Mouse (Mus musculus) granulocyte monocyte progenitor cell, adult 5-6 weeks (primary cell): Measurements from ENCODE around the gene Bloc1s5. TPM values are rescaled to one million over a fixed set of nuclear protein-coding genes. Genes with fewer than 3 reads are reported as not detected.
"Not testable (repeated sequence)": the region's sequence is repeated elsewhere in the genome, so short reads cannot be mapped to it uniquely, and the experiment has no call there.

Experiments
- ATAC-seq: replicated peaks from 2 replicates; pipeline ENCODE4 v1.8.0; 2016; ENCODE audit warnings: mild to moderate bottlenecking, moderate TSS enrichment, inconsistent platforms; ENCODE audit not compliant: poor library complexity, severe bottlenecking
- total RNA-seq, 2 experiments: library from RNA; stranded (forward) in 1 of 2; stranded (reverse) in 1 of 2; fragments of 200-712, 200-1000 nt in 1 of 2; fragments of >200 nt in 1 of 2; fragmentation: Nextera tagmentation in 1 of 2; gene quantifications; 2 replicates each; pipeline ENCODE4 v1.2.3; 2014 to 2017

The Bloc1s5 gene
- total RNA-seq, 2 experiments from 2014 or later, result 6.1 to 7.9 TPM

DNA sequence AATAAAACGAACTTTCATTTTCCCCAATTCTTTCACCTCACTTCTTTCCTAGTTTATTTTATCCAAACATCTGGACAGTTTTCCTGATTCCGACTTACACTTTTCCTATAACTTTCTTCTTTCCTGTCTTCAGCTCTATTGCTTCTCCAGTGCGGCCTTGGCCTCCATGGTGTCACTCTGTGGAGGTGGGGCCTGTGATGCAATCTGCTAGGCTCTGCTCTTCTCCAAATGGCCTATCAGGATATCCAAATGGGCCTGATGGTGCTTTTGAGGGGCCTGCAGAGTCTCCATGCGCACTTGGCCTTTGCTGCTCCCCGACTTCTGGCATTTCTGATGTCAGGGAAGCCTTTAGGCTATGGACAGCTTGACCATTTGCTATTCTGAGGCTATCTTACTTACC lies 11.6 kb downstream of the Bloc1s5 start:
- ATAC-seq, result no peak

DNA sequence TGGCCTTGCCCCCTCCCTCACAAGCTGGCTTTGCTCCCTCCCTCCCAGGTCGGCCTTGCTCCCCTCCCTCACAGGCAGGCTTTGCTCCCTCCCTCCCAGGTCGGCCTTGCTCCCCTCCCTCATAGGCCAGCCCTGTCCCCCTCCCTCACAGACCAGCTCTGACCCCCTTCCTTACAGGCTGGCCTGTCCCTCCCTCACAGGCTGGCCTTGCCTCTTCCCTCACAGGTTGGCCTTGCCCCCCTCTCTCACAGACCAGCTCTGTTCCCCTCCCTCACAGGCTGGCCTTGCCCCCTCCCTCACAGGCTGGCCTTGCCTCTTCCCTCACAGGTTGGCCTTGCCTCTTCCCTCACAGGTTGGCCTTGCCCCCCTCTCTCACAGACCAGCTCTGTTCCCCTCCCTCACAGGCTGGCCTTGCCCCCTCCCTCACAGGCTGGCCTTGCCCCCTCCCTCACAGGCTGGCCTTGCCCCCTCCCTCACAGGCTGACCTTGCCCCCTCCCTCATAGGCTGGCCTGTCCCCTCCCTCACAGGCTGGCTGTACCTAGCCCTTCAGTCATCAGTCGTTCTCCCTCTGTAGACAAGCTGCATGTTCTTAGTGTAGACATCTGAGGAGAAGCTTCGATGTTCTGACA lies 16.8 kb downstream of the Bloc1s5 start:
- ATAC-seq, result not testable (repeated sequence)

DNA sequence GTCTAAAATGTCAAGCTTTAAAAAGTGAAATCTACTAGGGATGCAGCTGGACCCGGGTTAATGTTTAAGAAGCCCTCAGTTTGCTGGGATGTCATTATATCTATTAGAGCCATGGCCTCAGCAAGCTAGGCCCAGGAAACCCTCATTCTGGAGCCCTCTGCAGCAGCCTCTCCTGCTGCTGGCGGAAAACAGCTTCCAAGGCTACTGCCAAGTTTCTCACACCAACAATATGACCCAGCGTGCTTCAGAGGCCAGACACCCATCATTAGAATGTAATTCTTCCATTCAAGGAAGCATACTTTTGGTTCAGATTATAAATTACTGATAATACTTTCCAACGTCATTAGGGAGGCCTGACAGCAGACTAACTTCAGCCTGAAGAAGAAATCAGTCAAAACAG lies 18.0 kb downstream of the Bloc1s5 start:
- no peak for ATAC-seq

DNA sequence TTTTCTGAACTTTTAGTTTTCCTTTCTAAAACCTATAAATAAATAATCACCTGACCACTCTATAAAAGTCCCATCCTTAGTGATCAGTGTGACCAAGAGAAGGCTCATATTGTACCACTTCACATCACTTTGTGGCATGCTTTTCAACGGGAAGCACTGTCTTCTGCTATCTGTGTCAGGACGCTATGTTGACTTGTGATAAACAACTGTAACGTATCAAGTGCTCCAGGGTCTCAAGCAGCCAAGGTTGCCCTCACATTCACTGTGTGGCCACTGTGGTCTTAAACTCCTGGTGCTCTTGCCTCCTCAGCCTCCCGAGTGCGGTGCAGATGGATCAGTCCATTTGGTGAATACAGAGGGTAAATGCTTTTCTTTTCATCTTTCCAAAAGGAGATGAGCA lies 19.3 kb downstream of the Bloc1s5 start:
- no peak for ATAC-seq

DNA sequence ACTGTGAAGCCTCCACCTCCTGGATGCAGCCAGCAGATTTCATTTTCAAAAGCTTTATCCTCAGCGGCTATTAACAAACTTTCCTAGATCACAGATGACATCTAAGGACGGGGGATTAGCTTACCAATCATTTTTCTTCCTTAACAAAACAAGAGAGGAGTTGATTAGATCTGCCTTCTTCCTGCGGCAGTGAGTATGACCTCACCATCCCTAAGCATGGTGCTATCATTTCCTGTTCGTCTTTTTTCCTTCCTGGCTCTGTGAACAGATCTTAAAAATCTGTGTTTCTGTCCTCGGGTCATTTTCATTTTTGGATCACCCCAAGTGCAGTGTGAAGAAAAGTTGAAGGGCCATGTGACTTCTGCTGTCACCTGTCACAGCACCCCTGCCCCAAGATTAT lies 20.6 kb downstream of the Bloc1s5 start:
- no peak for ATAC-seq

DNA sequence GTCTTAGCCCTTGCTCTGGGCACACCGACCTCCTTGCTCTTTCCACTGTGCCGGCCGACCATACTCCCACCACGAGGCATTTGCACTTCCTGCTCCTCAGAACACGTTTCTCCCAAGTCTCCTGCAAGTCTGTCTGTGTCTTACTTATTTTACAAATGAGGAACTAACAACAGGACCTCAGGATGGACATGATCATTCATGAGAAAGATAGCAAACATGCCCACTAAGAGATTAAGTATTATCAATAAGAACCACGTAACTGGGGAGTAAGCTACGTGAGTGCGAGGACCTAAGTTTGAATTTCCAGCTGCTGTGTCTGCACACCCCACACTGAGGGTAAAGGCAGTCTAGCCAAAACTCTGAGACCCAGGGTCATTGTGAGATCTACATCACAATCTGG lies 21.3 kb downstream of the Bloc1s5 start:
- ATAC-seq, result no peak

DNA sequence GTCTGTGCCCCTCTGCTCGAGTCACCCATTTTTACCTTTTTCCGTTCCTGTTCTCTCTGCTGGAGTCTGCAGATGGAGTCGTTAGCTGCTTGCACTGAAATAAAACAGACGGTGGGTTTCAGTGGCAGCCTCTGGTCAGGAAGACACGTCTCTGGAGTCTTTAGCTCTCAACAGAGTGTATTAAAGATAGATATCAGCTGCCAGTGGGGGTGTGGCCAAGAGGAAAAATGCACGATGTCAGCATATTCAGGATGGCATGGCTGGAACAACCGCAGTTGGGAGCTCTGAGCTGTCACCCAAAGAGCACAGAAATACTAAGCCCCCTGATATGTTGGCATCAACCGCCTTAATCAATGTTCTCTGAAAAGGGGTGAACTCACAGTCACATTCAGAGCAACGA lies 22.3 kb downstream of the Bloc1s5 start:
- ATAC-seq, result no peak

DNA sequence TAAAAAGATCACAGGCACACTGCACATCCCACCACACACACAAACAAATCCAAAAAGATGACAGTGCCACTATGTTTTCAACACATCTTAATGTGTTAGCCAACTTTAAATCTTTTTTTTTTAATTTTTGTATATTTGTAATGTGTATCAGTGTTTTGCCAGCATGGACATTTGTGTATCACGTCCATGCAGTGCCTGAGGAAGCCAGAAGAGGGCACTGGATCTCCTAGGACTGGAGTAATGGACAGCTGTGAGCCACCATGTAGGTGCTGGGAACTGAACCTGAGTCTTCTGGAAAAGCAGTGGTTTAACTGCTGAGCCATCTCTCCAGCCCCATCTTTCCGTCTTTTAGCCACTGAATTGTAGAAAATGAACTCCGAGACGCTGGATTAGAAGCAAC lies 22.7 kb downstream of the Bloc1s5 start:
- ATAC-seq, result no peak

DNA sequence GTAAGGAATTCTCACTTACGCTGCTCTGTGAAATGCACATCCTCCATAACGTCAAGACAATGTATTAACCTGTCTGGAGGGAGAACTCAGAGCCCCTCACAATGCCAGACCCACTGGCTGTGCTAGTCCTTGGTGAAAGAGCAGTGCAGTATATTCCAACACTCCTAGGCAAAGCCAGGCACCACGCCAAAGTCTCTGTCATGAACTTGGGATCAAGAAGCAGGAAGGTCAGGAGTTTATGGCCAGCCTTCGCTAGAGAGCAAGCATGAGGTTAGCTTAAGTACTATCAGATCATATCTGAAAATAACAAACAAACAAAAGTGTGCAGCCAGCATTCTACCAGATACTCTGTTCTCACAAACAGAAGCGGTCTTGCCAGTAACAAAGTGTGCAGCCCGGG lies 24.6 kb downstream of the Bloc1s5 start:
- ATAC-seq, result no peak

DNA sequence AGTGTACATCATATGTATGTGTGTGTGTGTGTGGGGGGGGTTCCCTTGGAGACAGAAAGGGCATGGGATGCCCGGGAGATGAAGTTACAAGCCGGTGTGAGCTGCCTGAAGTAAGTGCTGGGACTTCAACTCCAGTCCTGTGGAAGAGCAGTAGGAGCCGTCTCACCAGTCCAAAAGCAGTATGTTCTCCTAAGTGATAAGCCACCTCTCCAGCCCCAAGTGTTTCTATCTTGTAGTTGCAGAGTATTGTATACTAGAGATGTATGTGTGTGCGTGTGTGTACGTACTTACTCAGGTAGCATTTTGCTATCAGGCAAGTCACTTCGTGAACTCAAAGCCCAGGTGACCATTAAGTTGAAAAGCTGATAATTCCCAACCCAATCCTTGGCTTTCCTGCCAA lies 27.8 kb downstream of the Bloc1s5 start:
- no peak for ATAC-seq

DNA sequence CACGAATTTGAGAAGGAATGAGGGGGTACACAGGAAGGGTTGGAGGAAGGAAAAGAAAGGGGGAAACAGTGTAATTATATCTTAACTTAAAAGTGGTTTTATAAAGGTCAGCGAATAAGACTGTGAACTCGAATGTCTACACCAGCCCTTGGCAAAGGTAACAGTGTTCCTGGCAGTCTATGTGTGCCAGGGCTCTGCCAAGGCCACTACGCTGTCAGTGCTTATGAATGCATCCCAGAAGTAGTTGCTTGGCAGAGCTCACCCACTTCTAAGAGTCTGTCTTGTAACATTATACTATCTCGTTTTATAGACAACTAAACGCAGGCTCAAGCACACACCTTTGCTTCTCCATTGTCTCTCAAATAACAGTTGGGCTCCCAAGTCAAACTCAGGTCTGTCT lies 29.6 kb downstream of the Bloc1s5 start:
- ATAC-seq, result no peak

DNA sequence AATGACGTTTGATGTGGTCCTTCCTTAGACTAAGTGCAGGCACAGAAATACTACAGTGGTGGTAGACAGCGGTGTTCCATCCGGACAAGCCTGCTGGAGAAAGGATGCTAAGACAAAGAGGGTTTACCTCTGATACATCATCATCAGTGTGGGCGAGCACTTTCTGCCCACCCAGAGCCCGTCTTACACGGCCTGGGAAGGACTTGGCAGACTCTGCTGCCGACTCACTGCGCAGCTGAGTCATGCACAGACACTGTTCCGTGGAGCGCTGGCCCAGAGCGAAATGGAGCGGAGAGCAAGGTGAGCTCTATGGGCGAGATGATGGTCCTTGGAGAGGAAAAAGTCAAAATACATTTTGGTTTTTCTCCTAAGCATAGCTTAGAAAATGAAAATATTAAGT lies 31.9 kb downstream of the Bloc1s5 start:
- no peak for ATAC-seq

DNA sequence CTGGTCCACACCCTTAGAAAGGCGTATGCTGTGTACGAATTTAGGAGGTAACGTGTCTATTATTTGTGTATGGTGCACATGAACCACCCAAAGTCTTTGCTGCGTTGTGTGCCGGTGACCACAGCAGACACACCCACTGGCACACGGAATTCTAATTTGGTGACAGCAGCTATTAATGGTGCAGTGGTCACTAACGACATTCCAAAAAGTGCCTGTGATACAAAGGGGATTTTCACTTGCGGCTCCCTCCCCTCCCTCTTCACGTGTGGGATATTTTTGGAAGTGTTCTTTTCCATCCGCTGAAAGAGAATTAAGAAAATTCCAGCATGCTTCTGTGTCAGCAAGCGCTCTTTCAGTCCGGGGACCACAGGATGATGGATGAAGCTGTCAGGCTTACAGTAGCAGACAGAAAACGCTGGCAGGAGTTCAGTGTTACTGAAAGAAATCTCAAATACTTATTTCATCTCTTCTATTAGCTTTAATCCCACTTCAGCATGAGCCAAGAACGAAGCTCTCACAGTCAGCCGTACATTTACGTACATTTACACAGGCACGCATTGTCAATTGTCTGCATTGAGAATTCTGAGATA lies 32.6 kb downstream of the Bloc1s5 start:
- no peak for ATAC-seq

DNA sequence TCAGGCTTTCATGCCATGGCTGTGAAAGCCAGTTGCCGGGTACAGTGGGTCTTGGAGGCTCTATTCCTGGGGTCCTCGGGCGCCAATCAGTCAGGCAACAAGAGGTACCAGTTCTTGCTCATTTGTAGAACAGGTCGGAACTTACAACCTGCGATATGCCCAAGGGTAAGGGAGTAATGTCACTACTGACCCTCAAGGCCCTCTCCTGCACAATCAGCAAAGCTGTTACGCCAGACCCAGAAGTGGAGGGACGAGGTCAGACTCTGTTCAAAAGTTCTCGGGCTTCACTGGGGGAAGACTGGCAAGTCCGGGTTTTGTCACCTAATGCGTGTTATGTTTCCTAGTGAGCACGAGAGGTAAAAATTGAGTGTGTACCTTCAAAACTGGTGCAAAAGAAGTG lies 34.1 kb downstream of the Bloc1s5 start:
- ATAC-seq, result no peak

DNA sequence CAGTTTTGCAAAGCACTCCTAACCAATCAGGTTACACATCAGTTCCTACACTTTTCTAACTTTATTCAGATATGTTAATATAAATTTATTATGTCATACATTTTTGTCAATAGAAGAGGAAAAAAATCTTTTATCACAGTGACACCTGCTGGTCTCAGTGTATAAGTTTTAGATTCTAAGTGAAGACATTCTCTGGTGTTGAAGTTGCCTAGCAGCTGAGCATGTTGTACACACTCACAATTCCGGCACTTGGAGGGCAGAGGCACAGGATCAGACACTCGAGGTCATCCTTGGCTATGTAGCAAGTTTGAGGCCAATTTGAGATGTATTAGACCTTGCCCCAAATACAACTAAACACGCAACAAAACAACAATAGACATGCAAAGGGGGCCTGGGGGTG lies 37.8 kb downstream of the Bloc1s5 start:
- no peak for ATAC-seq

DNA sequence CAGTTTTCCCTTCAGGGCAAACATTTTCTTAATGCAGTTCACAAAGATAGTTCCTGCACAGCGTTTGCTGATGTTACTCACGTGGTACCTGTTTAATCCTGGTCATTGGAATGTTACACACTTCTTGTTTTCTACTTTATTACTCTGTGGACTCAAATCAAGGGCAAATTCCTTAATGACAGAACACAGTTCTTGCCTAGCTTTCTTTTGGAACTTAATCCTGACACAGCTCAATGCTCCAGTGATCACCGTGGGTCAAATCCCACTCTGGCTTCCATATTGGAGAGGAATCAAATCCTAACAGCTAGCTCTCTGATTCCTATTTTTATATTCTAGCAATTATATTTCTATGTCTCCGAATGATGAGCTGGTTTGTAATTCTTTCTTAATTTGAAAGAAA lies 38.4 kb downstream of the Bloc1s5 start:
- no peak for ATAC-seq

DNA sequence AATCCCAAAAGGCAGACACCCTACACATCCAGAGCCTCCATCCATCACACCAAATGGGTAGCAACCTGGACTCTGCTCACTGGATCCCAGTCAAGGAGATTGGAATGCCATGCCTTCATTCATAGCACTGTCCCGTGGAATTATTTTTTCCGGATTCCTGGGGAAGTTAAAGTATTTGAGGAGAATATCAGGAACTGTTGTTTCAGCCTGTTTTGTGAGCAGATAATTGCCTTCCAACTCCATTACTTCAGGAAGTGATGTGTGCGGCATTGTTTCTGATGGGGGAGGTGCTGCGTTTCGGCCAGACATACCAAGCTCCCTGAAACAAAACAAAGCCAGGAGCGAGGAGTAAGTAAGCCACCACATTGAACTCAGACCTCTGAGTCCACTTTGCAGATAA lies 41.8 kb downstream of the Bloc1s5 start:
- ATAC-seq, result no peak

DNA sequence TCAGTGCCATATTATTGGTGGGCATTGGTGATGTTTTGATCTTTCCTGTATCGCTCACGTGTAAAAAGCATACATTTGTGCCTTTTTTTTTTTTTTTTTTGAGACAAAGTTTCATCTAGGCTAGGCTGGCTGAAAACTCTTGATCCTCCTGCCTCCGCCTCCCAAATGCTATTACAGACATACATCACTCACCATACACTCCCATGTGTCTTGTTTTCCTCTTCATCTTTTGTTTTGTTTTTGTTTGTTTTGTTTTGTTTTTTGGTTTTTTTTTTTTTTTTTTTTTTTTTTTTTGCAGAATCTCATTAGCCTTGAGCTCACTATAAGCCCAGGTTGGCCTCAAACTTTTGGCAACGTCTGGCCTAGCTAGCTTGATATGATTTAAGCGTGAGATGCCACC lies 47.6 kb downstream of the Bloc1s5 start:
- no peak for ATAC-seq

DNA sequence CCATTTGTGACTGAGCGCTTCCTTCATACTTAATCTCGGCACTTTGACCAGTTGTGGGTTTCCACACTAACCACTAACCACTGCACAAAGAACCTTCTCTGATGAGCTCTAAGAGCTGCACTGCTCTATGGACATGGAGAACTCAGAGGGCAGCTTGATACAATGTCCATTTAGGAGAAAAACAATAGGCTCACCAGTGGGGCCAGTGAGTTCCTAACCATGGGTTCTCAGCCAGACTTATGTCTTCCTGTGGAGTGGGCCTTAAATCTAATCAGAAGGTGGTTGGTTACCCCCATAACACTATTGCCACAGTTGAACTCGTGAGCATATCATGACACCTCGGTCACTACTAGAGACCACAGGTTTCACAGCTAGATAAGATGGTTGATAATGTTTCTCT lies 48.5 kb downstream of the Bloc1s5 start:
- ATAC-seq, result no peak

DNA sequence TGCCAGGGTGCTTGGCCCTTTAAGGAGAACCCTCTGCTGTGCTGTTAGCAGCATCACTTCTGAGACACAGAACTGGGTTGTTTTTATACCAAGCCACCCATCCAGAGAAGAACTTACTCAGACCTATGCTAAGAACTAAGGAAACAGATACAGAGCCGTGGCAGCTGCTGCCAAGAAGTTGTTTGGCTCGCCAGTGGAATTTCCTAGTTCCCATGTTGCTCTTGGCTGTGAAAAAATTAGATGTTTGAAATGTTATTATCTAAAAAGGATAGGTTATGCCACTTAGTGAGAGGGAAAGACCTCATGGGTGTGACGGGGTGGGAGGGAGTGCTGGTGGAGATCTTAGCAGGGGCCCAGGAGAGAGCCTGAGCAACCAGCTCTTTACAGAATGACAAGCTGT lies 52.1 kb downstream of the Bloc1s5 start:
- no peak for ATAC-seq

DNA sequence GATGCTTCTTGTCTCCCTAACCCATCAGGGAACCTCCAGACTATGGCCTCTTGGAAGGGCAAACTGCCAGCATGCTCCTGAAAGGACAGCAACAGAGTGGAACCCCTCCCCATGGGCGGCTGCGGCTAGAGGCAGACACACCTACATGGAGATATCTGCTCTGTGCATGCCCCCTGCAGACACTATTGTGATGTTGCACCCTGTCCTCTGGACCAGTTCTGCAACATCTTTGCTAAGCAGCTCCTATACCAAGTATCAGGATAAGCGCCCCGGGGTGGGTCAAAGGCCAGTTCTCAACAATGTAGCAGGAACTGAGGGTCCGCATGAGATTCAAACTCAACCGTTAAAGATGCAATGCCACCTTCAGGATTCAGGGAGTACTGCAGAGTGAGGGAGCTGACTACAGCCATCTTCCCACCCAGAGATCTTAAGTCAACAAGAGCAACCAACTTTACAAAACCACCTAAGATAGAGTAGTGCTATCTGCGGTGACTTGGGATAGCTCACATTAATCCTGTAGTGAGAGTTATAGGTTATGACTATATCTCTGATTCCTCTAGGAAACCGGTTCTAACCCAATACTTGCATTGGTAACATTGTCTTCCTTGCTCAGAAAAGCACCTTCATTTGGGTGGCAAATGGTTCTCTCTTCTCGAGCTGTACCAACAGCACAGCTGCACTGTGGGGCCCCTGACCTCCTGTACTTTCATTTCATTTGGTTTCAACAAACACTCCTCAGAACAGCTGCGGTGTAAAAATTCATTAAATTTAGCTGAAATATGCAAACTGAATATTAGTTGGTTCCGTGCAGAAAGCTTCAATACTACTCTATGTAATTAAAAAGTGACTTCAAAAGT lies 54.1 kb downstream of the Bloc1s5 start:
- peak; percentile 79 for ATAC-seq
